Mouse (Mus musculus) heart, embryonic 11.5 days (tissue): ENCODE measurements at regions not wholly inside any gene's neighbourhood (a gene's known extent, or its start where the extent isn't known, plus 50 kb on each side); places are given as distances from the start of the nearest gene placed in this dataset.

ENCODE experiments used
- ATAC-seq: fragments of 200-750 bp; cut with Nextera tagmentation; replicated peaks from 2 replicates; pipeline ENCODE4 v1.8.0; 2017; ENCODE audit warnings: moderate library complexity; ENCODE audit not compliant: insufficient number of reproducible peaks, low FRiP score, low TSS enrichment
- H3K27ac ChIP-seq: fragments of 300-500 bp; sonication (generic); 2 replicates; pipeline ENCODE4 v1.5.1; 2014; ENCODE audit warnings: mild to moderate bottlenecking, low read depth, low read length
- H3K27me3 ChIP-seq: fragments of 300-500 bp; sonication (generic); 2 replicates; pipeline ENCODE4 v1.6.1; 2014; ENCODE audit warnings: mild to moderate bottlenecking, low read length, mixed read lengths; ENCODE audit not compliant: control insufficient read depth, insufficient read depth
- H3K36me3 ChIP-seq: fragments of 300-500 bp; sonication (generic); 2 replicates; pipeline ENCODE4 v1.6.1; 2014; ENCODE audit warnings: mild to moderate bottlenecking, low read length, moderate library complexity, mixed read lengths; ENCODE audit not compliant: control insufficient read depth, insufficient read depth
- H3K4me1 ChIP-seq: fragments of 300-500 bp; sonication (generic); 2 replicates; pipeline ENCODE4 v1.6.1; 2014; ENCODE audit warnings: low read length; ENCODE audit not compliant: control insufficient read depth, insufficient read depth
- H3K4me2 ChIP-seq: fragments of 300-500 bp; sonication (generic); 2 replicates; pipeline ENCODE4 v1.6.1; 2014; ENCODE audit warnings: mild to moderate bottlenecking, moderate library complexity
- H3K4me3 ChIP-seq: fragments of 300-500 bp; sonication (generic); 2 replicates; pipeline ENCODE4 v1.5.1; 2014; ENCODE audit warnings: low read depth, low read length
- H3K9ac ChIP-seq: fragments of 300-500 bp; sonication (generic); 2 replicates; pipeline ENCODE4 v1.6.1; 2014; ENCODE audit warnings: mild to moderate bottlenecking, low read depth, low read length, moderate library complexity
- H3K9me3 ChIP-seq: fragments of 300-500 bp; sonication (generic); replicated peaks from 2 replicates; pipeline ENCODE4 v1.6.1; 2016; ENCODE audit warnings: low read length; ENCODE audit not compliant: control insufficient read depth
- WGBS: fragments of 180-500 bp; shearing (Covaris S2); extraction: QIAGEN DNeasy Blood & Tissue Kit; methylation state at CpG from one replicate; pipeline ENCODE4 v1.1.7; 2014; ENCODE audit not compliant: insufficient replicate concordance; 5-methylcytosine and 5-hydroxymethylcytosine counted together

DNA sequence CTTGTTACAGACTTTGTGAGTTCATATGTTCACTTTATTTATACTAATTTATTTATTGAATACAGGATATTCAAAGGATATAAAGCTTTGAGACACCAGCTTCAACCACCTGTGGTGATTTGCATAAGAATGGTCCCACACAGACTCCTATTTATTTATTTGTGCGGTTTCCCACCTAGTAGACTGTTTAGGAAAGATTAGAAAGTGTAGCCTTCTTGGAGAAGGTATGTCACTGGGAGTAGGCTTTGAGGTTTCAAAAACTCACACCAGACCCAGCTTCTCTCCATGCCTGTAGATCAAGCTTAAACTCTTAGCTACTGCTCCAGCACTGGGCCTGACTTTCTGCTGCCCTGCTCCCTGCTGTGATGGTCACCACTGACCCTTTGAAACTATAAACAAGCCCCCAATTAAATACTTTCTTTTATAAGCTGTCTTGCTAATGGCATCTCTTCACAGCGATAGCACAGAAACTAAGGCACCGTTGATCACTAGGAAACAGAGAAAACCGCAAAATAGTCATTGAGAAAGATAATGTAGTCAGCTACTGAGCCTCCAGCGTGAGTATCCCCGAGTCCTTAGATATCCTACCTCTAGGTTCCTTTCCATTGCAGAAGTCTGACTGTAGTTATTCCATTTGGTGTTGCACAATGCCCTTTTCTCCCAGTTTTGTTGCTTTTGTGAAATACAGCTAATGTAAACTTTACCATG, 89.3 kb upstream of the Ifne start:
- H3K4me1 ChIP-seq: no peaks in the 10 kb centered on the region
- H3K4me2 ChIP-seq: no peak overlapping the region
- H3K27me3 ChIP-seq: no peaks in the 10 kb centered on the region
- H3K9me3 ChIP-seq: no peaks in the 10 kb centered on the region
- no peaks in the 10 kb centered on the region for H3K36me3 ChIP-seq
- H3K27ac ChIP-seq: no peak overlapping the region
- no peak overlapping the region for H3K9ac ChIP-seq
- H3K4me3 ChIP-seq: no peak overlapping the region
- ATAC-seq: no peak
- WGBS: 63% methylated on average over 6 of the region's 6 CpGs

DNA sequence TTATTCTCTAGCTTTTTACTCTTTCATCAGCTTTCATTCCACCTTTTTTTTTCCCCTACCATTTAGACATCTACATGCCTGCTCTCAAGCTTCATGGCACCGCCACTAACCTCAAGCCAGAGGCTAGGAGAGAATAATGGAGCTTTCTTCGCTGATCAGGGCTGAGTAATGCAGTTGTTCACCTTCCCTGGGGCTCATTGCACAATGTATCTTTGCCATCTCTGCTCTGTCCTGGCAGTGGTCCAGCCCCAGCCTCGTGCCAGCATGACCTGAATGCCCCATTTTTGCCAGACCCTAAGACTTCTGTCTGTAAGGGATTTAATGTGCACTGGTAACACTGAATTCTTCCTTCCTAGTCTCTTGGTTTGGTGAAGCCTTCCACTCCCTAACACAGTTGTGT, 79.6 kb upstream of the Ifne start:
- Histone ChIP-seq H3K9ac (no peak overlapping the region), H3K4me1 (no peaks in the 10 kb centered on the region), H3K9me3 (no peaks in the 10 kb centered on the region), H3K4me2 (no peak overlapping the region), H3K27ac (no peak overlapping the region), H3K27me3 (no peaks in the 10 kb centered on the region), H3K4me3 (no peak overlapping the region), H3K36me3 (no peaks in the 10 kb centered on the region)
- 62% methylated on average over 3 of the region's 3 CpGs for WGBS
- ATAC-seq: no peak

DNA sequence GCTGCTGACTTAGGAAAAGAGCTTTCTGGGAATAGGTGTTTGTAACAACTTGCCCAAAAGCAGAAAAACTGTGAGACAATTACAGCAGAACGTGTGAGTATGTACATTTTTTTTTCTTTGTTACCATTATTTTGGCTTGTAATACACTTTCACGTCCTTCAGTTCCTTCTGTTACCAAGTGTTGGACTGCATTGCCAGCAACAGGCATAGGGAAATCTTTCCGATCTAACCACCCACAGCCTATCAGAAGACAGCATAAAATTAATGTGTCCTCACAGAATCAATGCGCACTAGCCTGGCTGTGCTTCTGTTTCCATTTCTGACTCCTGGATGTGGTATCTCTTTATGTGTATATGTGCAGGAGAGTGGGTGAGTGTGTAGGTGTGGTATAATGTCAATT, 76.6 kb upstream of the Ifne start:
- H3K4me2 ChIP-seq: no peak overlapping the region
- H3K4me3 ChIP-seq: no peak overlapping the region
- WGBS: 66% methylated on average over 4 of the region's 4 CpGs
- no peak for ATAC-seq
- H3K27me3 ChIP-seq: no peaks in the 10 kb centered on the region
- no peaks in the 10 kb centered on the region for H3K36me3 ChIP-seq
- no peaks in the 10 kb centered on the region for H3K4me1 ChIP-seq
- H3K9ac ChIP-seq: no peak overlapping the region
- H3K9me3 ChIP-seq: no peaks in the 10 kb centered on the region
- H3K27ac ChIP-seq: no peak overlapping the region

DNA sequence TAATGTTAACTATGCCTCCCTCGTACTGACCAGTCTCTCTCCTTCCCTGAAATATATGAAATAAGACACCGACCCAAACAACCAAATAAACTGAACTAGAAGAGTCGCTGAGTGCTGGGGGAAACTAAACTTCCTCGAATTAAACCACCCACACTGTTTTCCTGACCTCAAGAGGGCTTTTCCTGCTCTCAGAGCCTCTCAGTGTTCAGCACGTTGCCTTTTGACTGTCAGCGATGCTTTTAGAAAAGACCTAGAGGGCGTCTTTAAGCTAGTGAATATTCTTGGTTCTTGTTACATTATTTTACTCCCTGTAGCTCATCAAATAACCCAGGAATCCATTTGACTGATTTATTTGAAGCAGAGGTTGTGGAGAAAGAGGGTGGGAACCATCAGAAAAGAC, 76.2 kb upstream of the Ifne start:
- Histone ChIP-seq H3K36me3 (no peaks in the 10 kb centered on the region), H3K4me2 (no peak overlapping the region), H3K4me3 (no peak overlapping the region), H3K4me1 (peaks cover 1% of the 10 kb centered on the region), H3K9ac (no peak overlapping the region), H3K27ac (no peak overlapping the region), H3K27me3 (no peaks in the 10 kb centered on the region), H3K9me3 (no peaks in the 10 kb centered on the region)
- WGBS: 30% methylated on average over 7 of the region's 7 CpGs
- no peak for ATAC-seq

DNA sequence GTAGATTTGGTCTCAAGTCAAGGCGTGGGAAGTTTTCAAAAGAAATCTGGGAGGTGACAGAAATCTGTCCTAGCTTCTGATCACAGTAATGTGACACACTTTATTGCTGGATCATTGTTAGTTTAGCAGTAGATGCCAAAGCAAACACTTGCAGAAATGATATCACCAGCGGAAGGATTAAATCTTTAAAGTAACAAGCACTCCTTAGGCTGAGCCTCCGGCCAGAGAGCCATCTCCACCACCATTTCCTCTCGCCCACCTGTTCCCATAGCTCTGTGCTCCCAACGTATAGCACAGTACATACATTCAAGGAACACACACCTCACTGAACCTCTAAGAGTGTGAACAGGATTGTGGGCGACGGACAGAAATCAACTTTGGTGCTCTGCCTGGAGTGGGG, 75.6 kb upstream of the Ifne start:
- Histone ChIP-seq H3K36me3 (no peaks in the 10 kb centered on the region), H3K4me2 (no peak overlapping the region), H3K27me3 (no peaks in the 10 kb centered on the region), H3K27ac (no peak overlapping the region), H3K9ac (no peak overlapping the region), H3K4me3 (no peak overlapping the region), H3K4me1 (peaks cover 6% of the 10 kb centered on the region), H3K9me3 (no peaks in the 10 kb centered on the region)
- ATAC-seq: no peak
- 67% methylated on average over 7 of the region's 7 CpGs for WGBS

DNA sequence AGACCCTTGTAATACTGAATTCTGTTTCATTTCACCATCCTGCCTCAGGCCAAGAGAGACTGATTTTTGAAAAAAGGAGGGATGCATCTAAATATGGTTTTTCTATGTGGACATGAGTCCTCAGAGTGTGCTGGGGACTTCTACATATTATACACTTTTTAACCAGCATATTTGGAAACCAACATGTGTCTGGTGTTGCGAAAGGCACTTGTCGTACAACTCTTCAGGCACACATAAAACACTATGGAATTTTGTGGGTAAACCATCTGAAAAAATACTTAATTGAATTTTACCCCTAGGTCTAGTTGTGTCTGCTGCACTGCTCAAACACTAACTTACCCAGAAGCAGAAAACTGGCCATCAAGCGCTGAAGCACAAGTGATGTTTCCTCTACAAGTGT, 74.0 kb upstream of the Ifne start:
- H3K9ac ChIP-seq: no peak overlapping the region
- H3K4me1 ChIP-seq: peaks cover 8% of the 10 kb centered on the region
- H3K9me3 ChIP-seq: no peaks in the 10 kb centered on the region
- 88% methylated on average over 3 of the region's 3 CpGs for WGBS
- H3K4me2 ChIP-seq: no peak overlapping the region
- no peak for ATAC-seq
- no peak overlapping the region for H3K27ac ChIP-seq
- no peaks in the 10 kb centered on the region for H3K36me3 ChIP-seq
- no peaks in the 10 kb centered on the region for H3K27me3 ChIP-seq
- no peak overlapping the region for H3K4me3 ChIP-seq

DNA sequence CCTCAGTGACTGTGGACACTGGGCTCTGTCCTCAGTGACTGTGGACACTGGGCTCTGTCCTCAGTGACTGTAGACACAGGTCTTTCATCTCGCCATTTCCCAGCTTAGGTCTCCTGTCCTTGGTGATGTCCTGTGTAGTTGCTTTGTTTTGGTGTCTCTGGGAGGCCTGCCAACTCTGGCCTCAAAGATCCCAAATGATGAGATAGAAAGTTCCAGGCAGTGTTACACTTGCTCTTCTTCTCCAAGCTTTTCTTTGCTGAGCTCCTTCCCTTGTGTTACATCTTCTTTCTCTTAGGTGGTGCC, 71.0 kb upstream of the Ifne start:
- Histone ChIP-seq H3K4me3 (no peak overlapping the region), H3K9me3 (no peaks in the 10 kb centered on the region), H3K4me1 (peaks cover 8% of the 10 kb centered on the region), H3K27ac (peak overlapping the region; percentile 75; the same call in 1 of the 2 replicates), H3K27me3 (no peaks in the 10 kb centered on the region), H3K36me3 (no peaks in the 10 kb centered on the region), H3K9ac (no peak overlapping the region), H3K4me2 (peak overlapping the region; percentile 45)
- ATAC-seq: peak; percentile 49; the same call in 1 of the 2 replicates
- WGBS: 32% methylated on average over 1 of the region's 1 CpGs

DNA sequence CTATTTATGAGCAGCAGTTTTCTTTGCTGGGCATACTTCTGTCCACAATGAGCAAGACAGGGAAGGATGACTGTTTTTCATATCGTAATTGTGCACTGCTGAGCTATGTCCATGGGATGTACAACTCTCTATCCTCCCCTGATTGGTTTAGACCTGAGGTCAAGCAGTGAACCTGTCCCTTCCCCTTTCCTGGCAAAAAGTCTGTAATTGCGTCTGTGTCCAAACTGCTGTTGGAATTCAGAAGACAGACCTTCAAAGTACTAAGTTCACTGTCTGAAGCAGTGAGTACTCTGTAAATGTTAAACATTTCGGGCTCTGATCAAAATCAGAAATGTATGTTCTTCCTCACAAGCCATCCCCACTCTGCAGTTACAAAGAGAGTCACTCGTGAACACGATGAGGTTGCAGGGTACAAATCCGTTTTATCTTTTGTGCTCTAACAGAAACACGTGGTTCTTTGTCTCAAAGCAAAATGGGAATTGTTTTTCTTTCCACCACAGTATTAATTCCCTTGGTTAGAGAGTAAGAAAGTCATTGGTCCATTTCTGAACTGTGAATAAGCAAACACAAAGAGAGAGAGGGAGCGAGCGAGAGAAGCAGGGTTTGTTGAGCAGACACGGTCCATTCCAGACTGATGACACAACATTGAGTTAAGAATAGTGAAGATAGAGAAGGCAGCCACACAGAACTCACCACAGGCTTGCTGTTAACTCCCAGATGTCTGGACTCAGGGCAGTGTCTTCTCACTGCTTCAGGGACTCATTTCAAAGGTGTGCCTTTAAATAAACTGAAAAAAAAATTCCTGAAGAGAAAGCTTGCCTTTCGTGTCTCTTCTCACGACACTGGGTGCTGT, 70.4 kb upstream of the Ifne start:
- H3K4me2 ChIP-seq: peak overlapping the region; percentile 45
- peaks cover 8% of the 10 kb centered on the region for H3K4me1 ChIP-seq
- H3K27me3 ChIP-seq: no peaks in the 10 kb centered on the region
- ATAC-seq: peak; percentile 86
- peak overlapping the region; percentile 52; the same call in 1 of the 2 replicates for H3K9ac ChIP-seq
- H3K9me3 ChIP-seq: no peaks in the 10 kb centered on the region
- no peaks in the 10 kb centered on the region for H3K36me3 ChIP-seq
- no peak overlapping the region for H3K4me3 ChIP-seq
- 28% methylated on average over 12 of the region's 12 CpGs for WGBS
- peak overlapping the region; percentile 75 for H3K27ac ChIP-seq
